Mouse (Mus musculus): ENCODE results near the gene Tmem41b.

The Tmem41b gene

DNA sequence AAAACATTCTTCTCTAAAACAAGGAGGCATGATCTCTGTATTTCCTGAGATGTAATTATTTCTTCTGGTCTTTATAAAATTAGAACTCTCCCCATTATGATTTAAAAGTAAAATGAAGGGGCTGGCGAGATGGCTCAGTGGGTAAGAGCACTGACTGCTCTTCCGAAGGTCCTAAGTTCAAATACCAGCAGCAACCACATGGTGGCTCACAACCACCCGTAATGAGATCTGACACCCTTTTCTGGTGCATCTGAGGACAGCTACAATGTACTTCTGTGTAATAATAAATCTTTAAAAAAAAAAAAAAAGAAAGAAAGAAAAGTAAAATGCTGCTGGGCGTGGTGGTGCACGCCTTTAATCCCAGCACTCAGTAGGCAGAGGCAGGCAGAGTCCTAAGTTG lies 9.6 kb downstream of the Tmem41b start:
- DNase-seq (ENCODE audit: low spot score in 2 of 2) = peak in 1 of 2 experiments; percentile 9

DNA sequence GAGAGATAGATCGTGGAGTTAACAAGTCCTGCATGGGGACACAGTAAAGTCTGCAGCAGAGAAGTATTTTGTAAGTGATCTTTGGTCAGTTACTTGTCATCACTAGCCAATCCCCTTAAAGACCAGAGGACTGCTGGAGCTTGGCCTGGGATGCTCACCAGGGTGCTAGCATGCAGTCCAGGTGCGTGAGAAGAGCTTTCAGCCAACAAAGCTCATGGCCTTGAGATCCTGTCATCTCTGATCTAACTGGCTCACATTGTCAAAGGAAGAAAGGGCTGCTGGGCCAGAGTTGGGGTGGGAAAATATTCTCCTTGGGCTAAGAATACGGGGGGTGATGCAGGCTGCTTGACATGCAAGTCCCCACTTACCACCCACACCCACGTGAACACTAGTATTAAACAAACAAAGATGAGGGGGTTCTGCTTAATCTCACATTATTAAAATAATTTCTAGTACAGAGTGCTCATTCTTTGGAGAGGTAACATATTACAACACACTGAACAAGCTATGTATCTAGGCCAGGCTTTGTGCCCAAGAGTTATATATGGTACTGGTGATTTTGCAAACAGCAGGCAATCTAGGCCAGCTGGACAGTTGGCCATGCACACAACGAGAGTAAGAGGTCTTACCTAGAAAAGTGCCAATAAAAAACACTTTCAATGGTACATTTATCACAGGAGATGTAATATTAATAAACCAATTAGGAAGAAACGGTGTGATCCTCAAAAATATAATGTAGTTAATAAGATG lies 10.6 kb downstream of the Tmem41b start:
- DNase-seq (ENCODE audit: low spot score in 2 of 2) = no peak

DNA sequence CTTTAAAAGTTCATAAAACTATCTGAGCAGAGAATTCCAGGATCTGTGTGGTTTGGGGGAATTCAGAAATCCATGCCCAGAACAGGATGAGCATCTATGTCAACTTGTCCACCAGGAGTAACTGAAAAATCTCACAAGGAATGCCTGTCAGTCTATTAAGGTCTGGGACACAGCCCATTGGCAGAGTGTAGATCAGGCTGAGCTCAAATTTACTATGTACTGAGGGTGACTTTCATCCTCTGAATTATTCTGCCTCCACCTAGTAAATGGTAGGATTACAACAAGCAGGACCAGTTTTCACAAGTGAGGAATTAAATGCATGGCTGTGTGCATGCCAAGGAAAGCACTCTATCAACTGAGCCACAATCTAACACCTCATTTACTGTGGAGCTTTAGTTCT lies 17.2 kb downstream of the Tmem41b start:
- no peak for DNase-seq (ENCODE audit: low spot score in 2 of 2)

GRCm38 (mm10) chr7:109968924-109969450 lies 17.7 kb downstream of the Tmem41b start:
- peak in 1 of 2 experiments; percentile 32 for DNase-seq (ENCODE audit: low spot score in 2 of 2)

GRCm38 (mm10) chr7:109967805-109968579 lies 18.7 kb downstream of the Tmem41b start:
- DNase-seq (ENCODE audit: low spot score in 2 of 2) = no peak

GRCm38 (mm10) chr7:109965658-109966057 lies 21.1 kb downstream of the Tmem41b start:
- no peak for DNase-seq (ENCODE audit: low spot score in 2 of 2)

- no peak for DNase-seq (ENCODE audit: low spot score in 2 of 2)
These were observed 23.0 kb downstream of the Tmem41b start for GRCm38 (mm10) chr7:109963707-109964106.

GRCm38 (mm10) chr7:109962596-109962995 lies 24.1 kb downstream of the Tmem41b start:
- DNase-seq (ENCODE audit: low spot score in 2 of 2) = no peak

- no peak for DNase-seq (ENCODE audit: low spot score in 2 of 2)
These were observed 25.2 kb downstream of the Tmem41b start for GRCm38 (mm10) chr7:109961570-109961969.

GRCm38 (mm10) chr7:109960613-109961154 lies 26.0 kb downstream of the Tmem41b start:
- DNase-seq (ENCODE audit: low spot score in 2 of 2) = no peak

GRCm38 (mm10) chr7:109959716-109960612 lies 26.8 kb downstream of the Tmem41b start, which contains the start of gene Dennd5a:
Dennd5a (minus strand) TSS chr7:109960470.
- peak; percentile 12 to 26 for DNase-seq (ENCODE audit: low spot score in 2 of 2)

GRCm38 (mm10) chr7:109958843-109959715 lies 27.6 kb downstream of the Tmem41b start:
- DNase-seq (ENCODE audit: low spot score in 2 of 2) = no peak

GRCm38 (mm10) chr7:109957996-109958789 lies 28.5 kb downstream of the Tmem41b start:
- DNase-seq (ENCODE audit: low spot score in 2 of 2) = no peak

DNA sequence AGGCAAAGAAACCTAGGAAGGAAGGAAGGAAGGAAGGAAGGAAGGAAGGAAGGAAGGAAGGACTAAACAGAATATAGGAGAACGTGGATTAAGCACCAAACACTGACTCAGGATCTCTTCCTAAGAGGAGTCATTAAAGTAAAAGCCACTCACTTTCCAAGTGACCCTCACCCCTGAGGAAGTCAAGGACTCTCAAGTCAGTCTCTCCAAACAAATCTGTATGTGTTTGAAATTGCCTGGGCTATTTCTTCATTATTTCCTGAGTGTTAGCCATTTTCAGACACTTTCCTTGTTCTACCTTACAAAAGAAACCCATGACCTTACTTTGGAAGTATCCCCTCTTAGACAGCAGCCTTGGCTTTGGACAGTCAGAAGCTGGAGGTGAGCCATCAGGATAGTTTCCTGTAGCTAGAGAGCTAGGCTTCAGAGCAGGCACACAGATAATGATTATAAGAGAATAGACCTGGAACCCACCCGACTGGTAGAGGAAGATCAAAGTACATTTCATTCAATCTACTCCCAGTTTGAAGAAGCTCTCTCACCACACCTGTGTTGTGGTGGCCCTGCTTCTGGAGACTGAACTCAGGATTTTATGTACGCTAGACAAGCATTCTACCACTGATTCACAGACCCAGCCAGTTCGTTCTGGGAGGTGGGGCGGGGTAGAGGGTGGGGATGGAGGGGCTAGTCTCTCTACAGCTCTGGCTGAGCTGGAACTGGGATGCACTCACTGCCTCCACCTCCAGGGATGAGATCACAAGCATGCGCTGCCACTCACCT lies 31.9 kb downstream of the Tmem41b start:
- DNase-seq (ENCODE audit: low spot score in 2 of 2) = no peak

GRCm38 (mm10) chr7:109951297-109951696 lies 35.4 kb downstream of the Tmem41b start:
- DNase-seq (ENCODE audit: low spot score in 2 of 2) = peak in 1 of 2 experiments; percentile 7

GRCm38 (mm10) chr7:109944421-109945034 lies 42.2 kb downstream of the Tmem41b start:
- DNase-seq (ENCODE audit: low spot score in 2 of 2) = no peak

DNA sequence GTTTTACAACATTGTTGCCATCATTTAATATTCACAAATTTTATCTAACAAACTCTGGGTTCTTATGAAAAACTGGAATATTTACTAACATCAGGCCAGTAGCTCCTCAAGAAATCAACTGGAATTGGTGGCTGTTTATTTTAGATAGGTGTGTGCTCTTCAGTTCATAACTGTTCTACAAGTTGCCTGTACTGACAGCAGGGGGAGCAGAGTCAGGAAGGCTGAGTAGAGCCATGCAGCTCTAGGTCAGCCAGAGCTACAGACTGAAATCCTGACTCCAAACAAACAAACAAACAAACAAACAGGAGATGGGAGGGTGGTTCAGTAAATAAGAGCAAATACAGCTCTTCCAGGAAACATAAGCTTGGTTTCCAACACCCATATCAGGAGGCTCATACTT lies 57.1 kb downstream of the Tmem41b start:
- no peak for DNase-seq (ENCODE audit: low spot score in 2 of 2)

DNA sequence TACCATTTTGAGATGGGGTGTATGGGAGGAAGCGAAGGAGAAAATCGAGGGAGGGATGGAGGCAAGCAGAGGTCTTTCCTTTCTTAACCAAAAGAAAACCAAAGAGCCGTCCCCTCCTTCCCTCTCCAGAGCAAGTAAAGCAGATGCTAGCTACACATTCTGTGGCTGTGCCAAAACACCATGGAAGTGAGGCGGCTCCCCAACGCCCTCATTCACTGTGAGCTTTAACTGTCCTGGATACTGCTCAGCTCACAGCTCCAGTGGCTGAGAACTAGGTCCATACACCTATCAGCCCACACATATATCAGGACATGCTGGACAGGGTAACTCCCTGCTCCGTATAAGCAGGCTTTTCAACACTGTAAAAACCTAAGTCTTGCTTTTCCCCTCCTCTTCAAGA lies 58.4 kb downstream of the Tmem41b start:
- no peak for DNase-seq (ENCODE audit: low spot score in 2 of 2)

Measured in thymus, postnatal 10 days (tissue).